Mouse (Mus musculus): Measurements from ENCODE around the gene D5Ertd579e.
A peak's percentile ranks its signal among the peaks of the same experiment; 100 is the strongest.

Gene D5Ertd579e

DNA sequence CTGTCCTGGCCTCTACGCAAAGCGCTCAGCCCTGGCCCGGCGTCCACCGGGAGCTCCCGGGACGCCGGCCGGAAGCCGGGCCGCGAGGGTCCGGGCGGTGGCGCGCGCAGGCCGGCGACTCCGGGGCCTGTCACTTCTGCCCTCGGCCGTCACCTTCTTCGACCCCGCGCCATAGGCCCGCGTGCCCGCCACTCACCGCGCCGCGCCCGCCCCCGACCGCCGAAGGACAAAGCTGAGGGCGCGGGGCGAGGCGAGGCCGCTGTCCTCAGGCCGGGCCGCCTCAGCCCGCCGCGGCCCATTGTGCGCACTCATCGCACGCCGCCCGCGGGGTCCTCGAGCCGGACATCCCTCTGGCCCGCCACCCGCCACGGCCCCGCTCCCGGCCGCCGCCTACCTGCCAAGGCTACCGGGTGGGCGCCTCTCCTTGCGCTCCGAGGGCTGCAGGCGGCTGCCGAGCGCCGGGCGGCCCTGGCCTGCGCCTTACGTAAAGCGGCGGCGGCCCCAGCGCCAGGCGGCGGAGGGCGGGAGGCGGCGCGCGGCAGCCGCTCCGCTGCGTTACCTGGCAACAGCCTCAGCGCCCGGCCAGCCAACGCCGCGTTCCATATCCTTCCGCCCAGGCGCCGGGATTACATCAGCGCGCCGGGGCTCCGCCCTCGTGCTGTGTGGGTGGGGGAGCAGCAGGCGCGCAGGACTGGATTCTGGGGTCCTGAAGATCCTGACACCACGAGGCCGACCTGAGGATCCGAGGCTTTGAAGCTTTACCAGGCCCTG, at the start of gene D5Ertd579e:
Gene D5Ertd579e, minus strand, starts transcription at position 564 of the 771 bp plus-strand sequence.
- peak; percentile 94 for DNase-seq (ENCODE audit: low spot score)

DNA sequence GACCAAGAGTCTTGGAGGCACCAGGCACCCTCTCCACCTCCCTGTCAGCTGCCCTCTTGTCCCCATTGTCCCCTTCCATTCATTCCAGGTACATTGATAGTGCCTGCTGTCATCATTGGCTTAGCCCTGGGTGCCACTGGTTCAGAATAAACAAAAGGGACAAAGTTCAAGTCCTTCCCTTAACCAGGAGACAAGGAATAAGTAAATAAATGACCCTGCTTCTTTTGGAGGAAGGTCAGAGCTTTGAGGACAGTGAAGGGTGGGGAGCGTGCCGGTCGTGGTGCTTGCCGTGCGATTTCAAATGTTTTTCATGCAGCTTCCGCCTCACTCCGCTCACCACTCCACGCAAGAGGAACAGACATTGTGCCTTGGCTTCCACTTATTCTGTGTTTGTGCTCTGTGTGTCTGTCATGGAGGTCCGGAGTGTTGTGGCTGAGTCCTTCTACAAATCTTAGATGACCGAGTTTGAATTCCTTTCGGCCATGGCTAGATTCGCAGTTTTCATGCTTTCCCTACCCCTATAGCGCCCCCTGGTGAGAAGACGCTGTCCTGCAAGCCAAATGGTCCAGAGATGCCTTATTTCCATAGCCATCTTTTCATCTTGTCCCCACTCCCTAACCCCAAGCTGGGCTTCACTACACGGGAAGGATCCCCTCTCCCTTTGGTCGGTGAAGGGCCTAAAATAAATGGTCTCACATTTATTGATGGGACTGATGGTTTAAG, 46.5 kb upstream of the D5Ertd579e start:
- DNase-seq (ENCODE audit: low spot score): peak; percentile 83

DNA sequence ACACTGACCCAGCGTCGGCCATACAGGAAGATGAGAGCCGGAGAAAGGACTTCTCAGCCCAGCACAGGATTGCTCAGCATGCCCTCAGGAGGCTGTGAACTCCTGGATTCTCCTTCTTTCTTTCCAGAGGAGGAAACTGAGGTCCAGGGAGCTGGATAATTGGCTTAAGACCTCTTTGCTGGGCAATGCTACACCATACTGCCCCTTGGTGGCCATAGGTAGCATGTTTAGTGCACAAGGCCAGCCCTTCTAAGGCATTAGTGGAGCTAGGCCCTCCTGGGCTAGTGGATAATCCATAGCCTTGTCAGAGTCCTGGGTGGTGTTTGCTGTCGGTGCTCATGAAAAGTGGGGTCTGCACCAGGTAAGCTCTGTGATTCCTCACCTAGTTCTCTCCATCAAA, 44.0 kb upstream of the D5Ertd579e start:
- DNase-seq (ENCODE audit: low spot score): peak; percentile 61

DNA sequence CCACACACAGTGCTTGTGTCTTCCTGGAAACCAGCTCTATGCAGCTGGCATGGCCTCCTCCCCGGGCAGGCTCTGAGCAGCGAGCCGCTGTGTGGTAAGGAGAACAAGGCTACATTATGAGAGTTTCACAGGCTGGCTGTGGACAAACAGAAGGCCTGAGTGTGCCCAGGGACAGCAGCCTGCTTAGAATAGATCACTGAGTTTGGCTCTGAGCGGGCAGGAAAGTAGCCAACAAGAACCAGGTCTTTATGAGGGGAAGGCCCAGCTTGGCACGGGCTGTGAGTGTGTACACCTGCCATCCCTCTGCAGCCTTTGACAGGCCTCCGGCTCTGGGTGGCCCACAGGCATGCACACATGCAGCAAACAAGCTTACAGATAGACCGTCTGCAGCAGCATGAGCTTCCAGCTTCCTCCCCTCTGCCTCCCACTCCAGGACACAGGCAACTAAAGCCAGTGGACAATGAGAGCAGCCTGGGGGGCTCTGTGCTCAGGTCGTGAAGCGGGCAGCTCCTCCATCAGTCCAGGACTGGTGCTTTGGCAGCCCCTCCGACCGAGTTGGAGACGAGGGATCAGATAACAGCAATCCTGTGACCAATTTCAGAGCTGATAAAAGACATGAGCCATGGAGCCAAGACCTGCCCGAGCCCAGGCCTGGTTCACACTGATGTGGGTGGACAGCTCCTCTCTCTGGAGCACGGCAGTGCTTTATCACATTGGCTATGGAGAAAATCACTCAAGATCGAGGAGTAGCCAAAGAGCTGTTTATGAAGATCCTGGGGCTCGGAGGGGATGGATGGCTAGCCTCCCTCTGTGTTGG, 43.2 kb upstream of the D5Ertd579e start:
- DNase-seq (ENCODE audit: low spot score): no peak

DNA sequence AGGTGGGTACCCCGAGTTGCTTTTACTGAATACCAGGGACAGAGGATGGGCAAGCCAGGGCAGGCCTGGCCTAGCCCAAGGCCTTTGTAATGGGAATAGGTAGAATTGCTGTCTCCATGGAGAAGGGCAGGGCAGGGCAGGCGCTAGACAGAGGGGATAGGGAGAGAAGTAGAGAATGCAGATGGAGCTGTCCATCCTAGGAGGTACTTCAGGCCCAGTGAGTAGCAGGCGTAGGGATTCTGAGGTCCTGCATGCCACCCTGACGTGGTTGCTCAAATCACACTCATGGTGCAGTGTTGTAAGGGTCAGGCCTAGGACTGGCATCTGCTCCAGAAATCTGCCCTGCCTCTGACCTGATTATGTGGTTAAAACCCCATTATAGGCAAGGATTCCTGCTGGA, 41.9 kb upstream of the D5Ertd579e start:
- DNase-seq (ENCODE audit: low spot score): no peak

DNA sequence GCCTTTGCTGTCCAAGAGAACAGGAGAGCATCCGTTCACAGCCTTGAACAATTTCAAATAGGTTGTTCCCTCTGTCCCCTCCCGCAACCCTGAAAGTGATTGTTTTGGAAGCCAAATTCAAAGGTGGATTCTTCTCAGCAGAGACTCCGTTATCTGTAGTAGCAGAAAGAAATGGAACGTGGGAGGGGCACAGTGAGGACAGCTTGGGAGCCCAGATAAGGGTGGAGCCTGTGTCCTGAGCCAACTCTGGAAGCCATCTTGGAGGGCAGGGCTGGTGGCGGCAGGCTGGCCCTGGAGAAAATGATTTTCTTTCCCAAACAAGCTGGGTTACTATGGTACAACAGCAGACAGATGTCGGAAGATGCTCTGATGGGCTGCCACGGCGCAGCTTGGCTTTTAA, 40.2 kb upstream of the D5Ertd579e start:
- no peak for DNase-seq (ENCODE audit: low spot score)

DNA sequence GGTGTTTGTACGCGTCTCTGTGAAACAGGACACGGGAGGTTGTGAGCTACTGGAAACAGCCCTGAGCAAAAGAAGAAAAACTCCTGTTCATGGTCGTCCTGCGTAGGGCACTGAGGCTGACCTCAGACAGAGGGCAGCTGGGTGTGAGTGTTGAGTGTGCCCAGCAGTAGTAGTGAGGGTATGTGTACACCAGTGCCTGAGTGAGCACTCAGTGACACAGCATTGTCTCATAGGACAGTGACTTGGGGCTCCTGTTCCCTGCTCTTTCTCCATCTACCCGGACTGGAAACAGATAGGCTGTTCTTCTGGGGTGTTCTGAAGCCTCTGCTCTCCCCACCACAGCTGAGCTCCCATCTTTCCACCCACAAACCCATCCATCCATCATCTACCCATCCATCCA, 39.3 kb upstream of the D5Ertd579e start:
- DNase-seq (ENCODE audit: low spot score): no peak

DNA sequence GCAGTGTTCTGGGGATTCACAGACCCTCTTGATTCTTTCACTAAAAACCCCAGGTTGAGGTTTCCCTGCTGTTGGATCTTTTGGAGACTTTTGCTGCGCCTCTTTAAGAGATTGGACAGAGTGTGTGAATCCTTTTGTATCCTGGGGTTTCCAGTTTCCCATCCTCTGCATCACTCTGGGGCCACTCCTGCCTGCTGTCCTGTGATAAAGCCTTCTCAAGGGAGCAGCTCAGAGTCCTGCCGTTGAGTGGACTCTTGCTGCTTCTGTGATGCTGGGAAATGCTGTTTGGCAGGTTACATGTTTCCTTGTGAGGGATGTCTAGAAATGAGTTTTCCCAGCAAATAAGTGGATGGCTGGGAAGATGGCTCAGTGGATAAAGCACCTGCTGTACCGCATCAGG, 37.6 kb upstream of the D5Ertd579e start:
- DNase-seq (ENCODE audit: low spot score): no peak

GRCm38 (mm10) chr5:36731901-36732652, 36.3 kb upstream of the D5Ertd579e start:
- no peak for DNase-seq (ENCODE audit: low spot score)

DNA sequence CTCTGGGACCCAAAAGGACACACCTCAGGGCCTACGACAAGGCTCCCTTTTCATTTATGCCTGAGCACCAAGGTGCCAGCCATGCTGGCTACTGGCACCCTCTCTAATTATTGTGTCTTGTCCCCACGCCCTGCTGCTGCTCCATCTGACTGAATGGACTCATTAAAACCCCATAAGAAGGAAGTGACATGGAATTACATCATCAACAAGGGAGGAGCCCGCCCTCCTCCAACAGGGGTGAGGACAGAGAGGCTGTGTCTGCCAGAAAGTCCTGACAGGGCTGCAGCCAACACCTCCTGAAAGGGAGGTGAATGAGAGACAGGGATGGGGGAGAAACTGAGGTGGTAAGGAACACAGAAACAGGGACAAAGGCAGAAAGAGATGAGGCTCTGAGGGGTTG, 34.9 kb upstream of the D5Ertd579e start:
- DNase-seq (ENCODE audit: low spot score): no peak

GRCm38 (mm10) chr5:36729923-36730322, 34.1 kb upstream of the D5Ertd579e start:
- DNase-seq (ENCODE audit: low spot score): no peak

GRCm38 (mm10) chr5:36729086-36729473, 33.3 kb upstream of the D5Ertd579e start:
- no peak for DNase-seq (ENCODE audit: low spot score)

DNA sequence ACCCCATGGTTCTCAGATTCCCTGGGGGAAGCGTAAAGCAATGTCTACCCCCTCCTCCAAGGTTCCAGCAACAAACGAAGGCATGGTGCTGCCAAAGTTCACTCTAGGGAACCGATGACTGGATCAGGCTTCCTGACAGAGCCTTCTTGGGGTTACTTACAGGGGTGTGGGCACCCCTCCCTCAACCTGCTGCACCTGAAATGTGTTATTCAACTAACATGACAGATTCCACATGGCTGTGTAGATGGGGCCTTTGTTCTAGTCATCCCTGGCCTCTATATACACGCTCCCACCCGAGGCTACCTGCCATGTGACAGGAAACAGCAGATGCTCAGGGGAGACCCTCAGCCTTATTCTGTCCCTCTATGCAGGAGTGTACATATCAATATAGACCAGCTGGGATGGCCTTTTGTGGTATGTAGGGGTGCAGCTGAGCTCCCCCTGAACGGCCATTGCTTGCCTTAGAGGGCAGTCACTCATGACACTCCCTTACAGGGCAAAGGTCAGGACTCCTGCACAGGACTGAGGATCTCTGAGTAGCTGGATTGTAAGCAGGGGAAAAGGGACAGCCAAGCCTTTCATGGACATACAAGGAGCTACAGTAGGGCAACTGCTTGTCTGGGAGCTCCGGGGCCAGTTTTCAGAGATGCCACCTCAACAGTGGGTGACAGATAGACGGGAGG, 32.7 kb upstream of the D5Ertd579e start:
- no peak for DNase-seq (ENCODE audit: low spot score)

GRCm38 (mm10) chr5:36727776-36728175, 32.0 kb upstream of the D5Ertd579e start:
- DNase-seq (ENCODE audit: low spot score): no peak

GRCm38 (mm10) chr5:36727136-36727535, 31.3 kb upstream of the D5Ertd579e start:
- DNase-seq (ENCODE audit: low spot score): no peak

DNA sequence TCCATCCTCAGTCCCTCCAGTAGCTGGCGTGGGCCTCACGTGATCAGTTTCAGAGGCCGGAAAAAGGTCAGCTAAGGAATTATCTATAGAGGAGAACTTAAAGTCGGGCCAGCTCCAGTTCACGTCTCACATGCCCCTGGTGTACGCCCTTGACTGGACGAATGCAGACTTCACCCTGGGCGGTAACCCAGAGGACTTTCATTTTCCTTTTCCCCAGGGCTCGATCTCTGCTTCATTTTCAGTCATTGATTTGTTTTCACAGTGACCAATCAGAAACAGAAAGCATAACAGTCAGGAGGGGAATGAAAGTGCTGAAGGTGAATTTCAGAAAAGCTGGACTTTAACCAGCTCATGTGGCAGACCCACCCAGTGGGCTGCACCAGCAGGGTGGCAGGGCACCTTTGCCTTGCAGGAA, 30.6 kb upstream of the D5Ertd579e start:
- no peak for DNase-seq (ENCODE audit: low spot score)

DNA sequence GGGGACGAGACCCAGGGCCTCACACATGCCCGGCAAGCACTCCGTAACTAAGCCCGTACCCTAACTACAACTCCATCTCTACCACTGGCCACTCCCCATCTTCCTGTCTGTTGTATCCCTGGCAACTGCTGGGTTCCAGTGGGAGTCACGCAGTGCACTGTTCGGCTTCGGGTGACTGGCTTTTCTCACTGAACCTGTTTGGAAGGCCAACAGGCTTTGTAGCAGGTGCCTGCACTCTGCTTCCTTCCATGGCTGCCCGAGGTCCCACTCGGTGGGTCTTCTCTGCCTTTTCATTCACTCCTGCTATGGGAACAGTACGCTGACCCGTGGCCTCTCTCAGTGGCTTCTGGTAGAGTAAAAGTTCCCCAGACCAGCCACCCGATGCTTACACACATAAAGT, 30.0 kb upstream of the D5Ertd579e start:
- DNase-seq (ENCODE audit: low spot score): no peak

DNA sequence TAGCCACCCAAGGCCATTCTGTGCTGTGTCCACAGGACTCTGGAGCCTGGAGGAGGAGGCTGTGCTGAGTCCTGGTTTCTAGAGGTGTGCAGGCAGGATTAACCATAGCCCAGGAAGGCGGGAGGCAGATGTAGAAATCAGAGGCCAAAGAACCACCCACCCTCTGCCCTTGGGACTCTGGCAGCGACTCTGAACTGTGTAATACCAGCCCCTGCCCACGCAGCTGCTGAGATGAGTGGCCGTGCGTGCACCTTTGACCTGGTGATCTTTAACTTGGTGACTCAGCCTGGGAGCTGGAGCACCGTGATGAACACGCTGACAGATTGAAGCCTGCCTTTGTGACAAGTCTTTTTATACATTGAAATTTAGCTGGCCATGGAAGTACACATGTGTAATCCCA, 28.4 kb upstream of the D5Ertd579e start:
- DNase-seq (ENCODE audit: low spot score): no peak

DNA sequence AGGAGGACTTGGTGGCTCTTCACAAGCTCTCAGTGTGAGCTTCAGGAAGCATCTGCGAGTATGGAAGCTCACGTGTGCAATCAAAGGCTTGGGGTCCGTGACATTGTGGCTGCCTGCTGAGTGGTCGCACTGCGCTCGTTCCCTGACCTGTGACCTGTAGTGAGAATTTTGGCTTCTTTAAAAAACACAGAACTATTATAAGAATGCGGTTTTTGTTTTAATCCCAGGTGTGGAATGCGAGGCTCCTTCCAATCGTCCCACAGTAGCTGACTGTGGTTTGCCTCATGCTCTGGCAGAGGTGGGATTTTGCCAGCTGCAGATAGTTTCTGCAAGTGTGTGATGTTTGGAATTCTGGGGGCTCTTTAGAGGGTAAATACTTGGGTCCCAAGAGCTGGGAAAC, 27.5 kb upstream of the D5Ertd579e start:
- DNase-seq (ENCODE audit: low spot score): no peak

GRCm38 (mm10) chr5:36722415-36722856, 26.6 kb upstream of the D5Ertd579e start:
- DNase-seq (ENCODE audit: low spot score): peak; percentile 79

DNA sequence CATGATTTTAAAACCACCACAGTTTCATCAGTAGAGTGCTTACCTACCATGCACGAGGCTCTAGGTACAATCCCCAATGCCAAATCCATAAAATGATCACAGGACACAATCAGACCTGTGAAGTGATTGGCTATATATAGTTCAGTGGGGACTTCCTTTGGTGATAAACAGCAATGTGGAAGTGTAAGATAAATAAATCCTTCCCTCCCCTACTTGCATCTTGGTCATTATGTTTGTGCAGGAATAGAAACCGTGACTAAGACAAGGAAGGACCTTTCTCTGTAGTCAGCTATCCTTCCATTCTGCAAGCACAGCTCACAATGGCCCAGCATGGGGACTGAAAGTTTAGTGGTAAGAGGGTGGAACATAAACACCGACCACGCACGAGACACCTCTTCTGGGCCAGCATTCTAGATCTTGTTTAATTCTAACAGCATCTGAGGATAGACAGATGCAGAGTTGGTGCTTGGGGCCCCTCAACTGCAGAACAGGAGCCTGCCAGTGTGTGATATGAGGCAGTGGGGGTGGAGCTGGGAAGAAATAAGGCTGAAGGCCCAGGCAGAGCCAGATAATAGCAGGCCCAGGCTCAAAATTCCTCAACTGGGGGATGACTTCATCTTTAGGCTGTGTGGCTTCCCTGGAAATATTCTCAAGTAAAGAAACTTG, 25.0 kb upstream of the D5Ertd579e start:
- no peak for DNase-seq (ENCODE audit: low spot score)

Measured in urinary bladder, postnatal 14 days (tissue).